Mouse (Mus musculus): ENCODE measurements around the gene Dars. TPM values are rescaled to one million over a fixed set of nuclear protein-coding genes. Genes with fewer than 3 reads are reported as not detected.

Dars gene
- total RNA-seq, 1 experiment from 2014 or later = 253 TPM

Other genes with a start within 250 kb of the Dars start
- 88.2 and 130 TPM in 2 replicates for gene Ubxn4, start 173.4 kb downstream of the Dars start, total RNA-seq (2017)
- gene Lct, start 89.0 kb downstream of the Dars start, total RNA-seq (2017) = 0.10 and 0.63 TPM in 2 replicates
- 366 and 400 TPM in 2 replicates for gene Mcm6, start 57.7 kb downstream of the Dars start, total RNA-seq (2017)
- gene Cxcr4, start 174.9 kb upstream of the Dars start, total RNA-seq (2017) = 97.1 and 99.1 TPM in 2 replicates